Mouse (Mus musculus): ENCODE results near the gene Smbd1.

- no peak for TF ChIP-seq CTCF (IDR thresholded peaks at IDR 0.05; ENCODE audit: borderline replicate concordance, extremely low read depth, insufficient read depth, insufficient read length)
- TF ChIP-seq POLR2A (IDR thresholded peaks at IDR 0.05; ENCODE audit: borderline replicate concordance, extremely low read depth, insufficient read depth, insufficient read length, poor library complexity, severe bottlenecking), result no peak
These were observed 39.0 kb upstream of the Smbd1 start for GRCm38 (mm10) chr16:32849042-32849830.
